ENCODE assay signal across 13 mouse cellular contexts in the genomic region with DNA sequence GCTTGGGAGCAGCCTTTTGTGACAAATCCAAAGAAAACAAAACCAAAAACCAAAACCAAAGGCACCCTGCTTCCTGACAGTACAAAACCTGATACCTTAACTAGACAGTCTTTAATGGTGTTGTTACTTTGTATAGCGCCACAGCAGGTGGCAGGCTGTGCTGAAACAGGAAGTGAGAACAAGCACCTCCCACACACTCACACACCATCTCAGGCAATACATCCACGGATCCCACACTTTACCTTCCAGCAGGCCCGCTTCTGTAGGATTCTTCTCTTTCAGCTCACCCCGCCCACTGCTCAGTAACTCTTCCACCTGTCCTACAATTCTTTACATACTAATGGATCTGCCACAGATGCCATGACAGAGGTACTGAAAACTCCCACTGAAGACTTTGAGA. TPM values are rescaled to one million over a fixed set of nuclear protein-coding genes. Genes with fewer than 3 reads are reported as not detected.
DNase-seq lines count a peak whose midpoint lies in the region; TF ChIP-seq lines count a peak whose summit lies in the region.
"Had no signal": no experiment of that assay in that cellular context is flagged by ENCODE, and none has a peak within 500 bp of the region (broad histone marks: within the 10 kb centered on the region; RNA-seq: fewer than 3 reads in every experiment).

No protein-coding gene starts in this region.

- no peak overlapping the region for H3K27ac ChIP-seq in CH12.LX (ENCODE audit: insufficient read depth, low read depth)
- H3K27ac ChIP-seq: forebrain, embryonic 15.5 days; neural tube, embryonic 13.5 days had no signal

- H3K4me2 ChIP-seq in CH12.LX (ENCODE audit: insufficient read depth, low read depth, poor library complexity, severe bottlenecking) = no peak overlapping the region
- H3K4me2 ChIP-seq: forebrain, embryonic 15.5 days; heart, embryonic 15.5 days; neural tube, embryonic 13.5 days had no signal

- in situ Hi-C loops in CH12.LX (cut with MboI; ENCODE audit: low pct_ligation_motif_present, low pct_unique_long_range_greater_than_20kb, low sequenced_read_pairs) = no loop called here

- dilution Hi-C loops in CH12.LX (cut with MboI; ENCODE audit: extremely low pct_ligation_motif_present, extremely low pct_unique_long_range_greater_than_20kb, low sequenced_read_pairs) = no loop called here

- DNase-seq in left cerebral cortex, adult 11 months (ENCODE audit: low spot score) = peak; percentile 73
- no peak for DNase-seq in left cerebral cortex, postnatal 4 days
- DNase-seq in CH12.LX (ENCODE audit: extremely low read depth) = peak; percentile 57
- DNase-seq in frontal cortex, postnatal 14 days (ENCODE audit: low spot score in 2 of 2) = peak; percentile 29 to 46
- peak; percentile 78 to 83 for DNase-seq in right cerebral cortex, postnatal 36 days (ENCODE audit: low spot score in 2 of 2)
- DNase-seq in cerebellum, adult 8-10 months = no peak
- DNase-seq in adrenal gland, postnatal 36 days = no peak
- no peak for DNase-seq in kidney, postnatal 36 days
- DNase-seq: embryo, embryonic 11 days; kidney, adult 18-20 months had no signal

- intact Hi-C loops in left cerebral cortex, postnatal 4 days (cut with DNase I) = no loop called here

- no peak for TF ChIP-seq RAD21 in CH12.LX (IDR thresholded peaks at IDR 0.05; ENCODE audit: low read depth, low read length)

- H3K36me3 ChIP-seq in CH12.LX (replicated peaks in 1 of 2; ENCODE audit: control insufficient read depth in 1 of 2, insufficient read depth in 1 of 2, low read length in 1 of 2) = peaks cover 0 to 6% of the 10 kb centered on the region in 2 experiments
- H3K36me3 ChIP-seq: forebrain, embryonic 15.5 days; heart, embryonic 15.5 days; neural tube, embryonic 13.5 days had no signal

- no peak overlapping the region for H3K9ac ChIP-seq in CH12.LX (ENCODE audit: insufficient read depth, low read depth)
- H3K9ac ChIP-seq: forebrain, embryonic 15.5 days; heart, embryonic 15.5 days; neural tube, embryonic 13.5 days had no signal

- TF ChIP-seq POLR2A in CH12.LX (IDR thresholded peaks at IDR 0.05; ENCODE audit: low read depth, low read length) = no peak

- peak in 1 of 2 experiments; percentile 24; a peak in 1 of 4 replicates for TF ChIP-seq CTCF in CH12.LX (conservative IDR thresholded peaks at IDR 0.05 in 1 of 2, IDR thresholded peaks at IDR 0.05 in 1 of 2; ENCODE audit: low read depth in 2 of 2, low read length in 2 of 2)

- H3K27me3 ChIP-seq in CH12.LX (replicated peaks) = no peaks in the 10 kb centered on the region
- H3K27me3 ChIP-seq: forebrain, embryonic 15.5 days; heart, embryonic 15.5 days; neural tube, embryonic 13.5 days had no signal

- TF ChIP-seq EP300 in CH12.LX (IDR thresholded peaks at IDR 0.05; ENCODE audit: low read length) = peak; percentile 67

- H3K4me3 ChIP-seq in CH12.LX (replicated peaks in 1 of 3; ENCODE audit: low read depth in 2 of 3, low read length in 2 of 3, poor library complexity in 1 of 3) = no peak overlapping the region
- H3K4me3 ChIP-seq: forebrain, embryonic 15.5 days; heart, embryonic 15.5 days; neural tube, embryonic 13.5 days had no signal

- H3K9me3 ChIP-seq in CH12.LX (replicated peaks; ENCODE audit: low read length) = peaks cover 2% of the 10 kb centered on the region
- H3K9me3 ChIP-seq: forebrain, embryonic 15.5 days; heart, embryonic 15.5 days; neural tube, embryonic 13.5 days had no signal

- peaks cover 16 to 26% of the 10 kb centered on the region in 2 experiments for H3K4me1 ChIP-seq in CH12.LX (ENCODE audit: control insufficient read depth in 1 of 2, insufficient read depth in 2 of 2)

- no peaks in the 10 kb centered on the region; the same call in 1 of the 2 replicates for H3K79me2 ChIP-seq in CH12.LX (replicated peaks; ENCODE audit: control insufficient read depth, extremely low read depth, insufficient read depth, poor library complexity, severe bottlenecking)

TF ChIP-seq in CH12.LX, 34 proteins besides CTCF, POLR2A, EP300 and RAD21:
- no peak for TF ChIP-seq E2F4 (IDR thresholded peaks at IDR 0.05; ENCODE audit: insufficient replicate concordance, low read depth, low read length)
- TF ChIP-seq IRF4 (IDR thresholded peaks at IDR 0.05; ENCODE audit: low read depth, low read length) = peak; percentile 71
- TF ChIP-seq RCOR1 (conservative IDR thresholded peaks at IDR 0.05; ENCODE audit: low read depth, low read length) = no peak
- TF ChIP-seq BHLHE40 (IDR thresholded peaks at IDR 0.05; ENCODE audit: low read depth, low read length) = no peak; the same call in none of the 2 replicates
- TF ChIP-seq ELF1 (IDR thresholded peaks at IDR 0.05; ENCODE audit: low read depth, low read length) = peak; percentile 68
- peak; percentile 25; the same call in 1 of the 2 replicates for TF ChIP-seq ETS1 (conservative IDR thresholded peaks at IDR 0.05; ENCODE audit: low read depth, low read length)
- no peak for TF ChIP-seq NELFE (IDR thresholded peaks at IDR 0.05; ENCODE audit: low read depth, low read length)

RNA-seq across cellular contexts. Expression of a gene that starts 44.6 kb away (rescaled TPM):
- 10 to 100 TPM; 41.9 to 46.2 TPM for total RNA-seq in left cerebral cortex, postnatal 4 days (2021)
- 9.4 and 10.5 TPM in 2 replicates for total RNA-seq in CH12.LX (2012; rRNA removed)
- 4.1 and 5.7 TPM in 2 replicates for total RNA-seq in CH12.LX (2014; rRNA removed)
- 13.1 and 16.7 TPM in 2 replicates for polyA plus RNA-seq in CH12.LX (2012; ENCODE audit: insufficient read length, low read depth)
- total RNA-seq in adrenal gland, postnatal 36 days (2021) = 100 to 1,000 TPM in 1 of 2 experiments, 10 to 100 TPM in 1; 84.0 to 141 TPM

Comparison
In these comparisons a context has a peak if more than half of its experiments do, and no peak if none do; other contexts are left out.
1. DNase-seq: peak in left cerebral cortex, adult 11 months (single experiment), CH12.LX (single experiment), frontal cortex, postnatal 14 days (2 of 2) and right cerebral cortex, postnatal 36 days (2 of 2); none in left cerebral cortex, postnatal 4 days (single experiment), cerebellum, adult 8-10 months (single experiment), adrenal gland, postnatal 36 days (0 of 2) and kidney, postnatal 36 days (0 of 2).